Mouse (Mus musculus) ES-CJ7 (cell line): Measurements from ENCODE around the gene Hecw2.

ENCODE experiments used
- DNase-seq: peaks from one replicate; pipeline ENCODE4 v3.0.0; 2011; ENCODE audit warnings: low read depth, low spot score

Gene Hecw2

DNA sequence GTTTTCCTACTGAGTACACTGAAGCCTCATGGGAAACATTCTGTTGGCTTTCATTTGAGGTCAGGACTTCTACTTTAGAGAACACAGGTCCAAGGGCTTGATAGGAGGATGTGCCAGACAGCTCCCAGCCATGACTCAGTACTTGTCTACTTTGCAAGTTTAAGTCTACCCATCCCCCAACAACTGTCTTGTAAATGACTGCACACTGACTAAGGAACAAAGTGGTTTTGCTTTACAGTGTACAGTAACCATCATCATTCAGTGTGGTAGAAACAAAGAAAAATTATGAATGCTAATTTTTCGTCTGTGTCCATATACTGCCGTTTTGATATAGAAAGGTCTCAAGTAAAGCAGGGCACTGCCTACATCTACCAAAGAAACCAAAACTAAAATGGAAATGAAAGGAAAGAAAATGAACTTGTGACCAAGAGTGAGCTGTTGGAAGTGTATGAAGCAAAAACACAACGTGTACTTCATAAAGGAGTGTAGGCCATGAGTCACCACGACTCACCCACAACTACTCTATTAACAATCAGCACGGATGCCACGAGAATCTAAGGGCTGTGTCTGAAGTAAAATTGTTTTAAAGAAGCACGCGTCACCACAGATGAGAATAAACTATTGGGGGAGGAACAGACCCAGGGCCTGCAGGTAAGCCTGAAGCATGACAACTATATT lies 356.6 kb downstream of the Hecw2 start:
- peak; percentile 61 for DNase-seq

DNA sequence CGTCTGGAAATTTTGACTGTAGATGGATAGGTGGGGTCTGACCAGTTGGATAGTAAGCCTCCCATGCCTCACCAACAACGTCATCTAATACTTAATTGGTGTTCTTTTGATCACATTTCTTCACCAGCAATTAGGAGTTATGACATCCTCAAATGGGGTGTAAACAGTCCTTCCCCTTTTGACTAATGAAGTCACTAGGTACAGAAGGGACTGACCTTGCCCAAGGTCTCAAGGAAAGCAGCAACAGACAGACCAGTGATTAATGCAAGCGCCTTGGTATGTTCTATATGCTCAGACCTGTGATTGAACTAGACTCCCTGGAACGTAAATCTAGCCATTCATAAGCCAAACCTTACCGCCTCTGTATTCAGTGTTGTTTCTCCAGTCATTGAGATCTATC lies 364.7 kb downstream of the Hecw2 start:
- no peak for DNase-seq

DNA sequence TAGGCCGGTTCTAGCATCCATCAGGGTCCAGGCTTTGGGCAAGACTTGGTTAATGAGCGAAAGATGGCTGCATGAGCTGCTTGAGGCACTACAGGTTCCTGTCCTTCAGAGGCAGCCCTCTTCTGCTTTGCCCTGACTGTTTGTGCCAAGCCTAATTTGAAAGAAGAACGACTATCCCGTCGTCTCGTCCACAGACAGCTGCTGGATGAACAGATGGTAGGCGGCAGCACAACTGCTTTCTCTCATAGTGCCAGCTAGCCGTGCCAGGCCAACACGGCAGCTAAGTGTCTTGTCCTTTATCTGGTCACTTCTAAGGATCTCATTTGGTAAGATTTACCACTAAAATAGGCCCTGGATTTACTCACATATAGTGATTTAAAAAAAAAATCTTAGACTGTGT lies 365.9 kb downstream of the Hecw2 start:
- DNase-seq = no peak

DNA sequence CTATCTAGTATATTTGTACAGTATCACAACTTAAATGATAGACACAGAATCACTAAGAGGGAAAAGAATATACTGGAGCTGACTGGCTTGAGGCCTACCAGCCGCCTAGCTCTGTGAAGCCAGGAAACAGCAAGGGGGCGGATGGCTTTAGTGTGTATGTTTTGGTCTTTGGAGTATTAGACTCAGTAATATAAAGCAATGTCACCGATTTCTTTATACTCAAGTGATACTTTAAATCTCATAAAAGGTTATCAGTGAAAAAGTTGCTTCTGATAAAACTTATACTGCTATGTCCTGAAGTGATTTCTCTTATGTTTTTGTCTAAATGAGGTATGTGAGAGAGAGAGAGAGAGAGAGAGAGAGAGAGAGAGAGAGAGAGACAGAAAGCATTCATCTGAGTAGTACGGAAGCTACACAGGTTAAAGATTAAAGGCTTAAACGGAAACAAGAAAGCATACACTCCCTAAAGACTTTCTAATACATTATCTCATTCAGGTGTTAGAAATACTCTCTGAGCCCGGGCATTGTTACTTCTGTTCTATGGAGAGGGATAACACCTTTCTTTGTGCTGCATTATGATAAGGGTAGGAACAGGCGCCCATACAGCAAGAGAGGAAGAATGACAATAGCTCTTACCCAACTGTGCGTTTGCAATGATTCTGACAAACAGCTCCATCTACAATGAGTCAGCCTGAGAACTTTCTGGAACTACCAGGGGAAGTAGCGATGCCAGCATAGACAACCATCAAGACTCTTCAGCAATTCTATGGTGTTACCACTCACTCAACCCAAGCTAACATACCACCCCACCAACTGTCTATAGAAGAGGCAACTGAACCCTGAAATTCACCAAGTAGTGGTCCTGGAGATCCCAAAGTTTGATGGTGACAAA lies 370.3 kb downstream of the Hecw2 start:
- DNase-seq = no peak

DNA sequence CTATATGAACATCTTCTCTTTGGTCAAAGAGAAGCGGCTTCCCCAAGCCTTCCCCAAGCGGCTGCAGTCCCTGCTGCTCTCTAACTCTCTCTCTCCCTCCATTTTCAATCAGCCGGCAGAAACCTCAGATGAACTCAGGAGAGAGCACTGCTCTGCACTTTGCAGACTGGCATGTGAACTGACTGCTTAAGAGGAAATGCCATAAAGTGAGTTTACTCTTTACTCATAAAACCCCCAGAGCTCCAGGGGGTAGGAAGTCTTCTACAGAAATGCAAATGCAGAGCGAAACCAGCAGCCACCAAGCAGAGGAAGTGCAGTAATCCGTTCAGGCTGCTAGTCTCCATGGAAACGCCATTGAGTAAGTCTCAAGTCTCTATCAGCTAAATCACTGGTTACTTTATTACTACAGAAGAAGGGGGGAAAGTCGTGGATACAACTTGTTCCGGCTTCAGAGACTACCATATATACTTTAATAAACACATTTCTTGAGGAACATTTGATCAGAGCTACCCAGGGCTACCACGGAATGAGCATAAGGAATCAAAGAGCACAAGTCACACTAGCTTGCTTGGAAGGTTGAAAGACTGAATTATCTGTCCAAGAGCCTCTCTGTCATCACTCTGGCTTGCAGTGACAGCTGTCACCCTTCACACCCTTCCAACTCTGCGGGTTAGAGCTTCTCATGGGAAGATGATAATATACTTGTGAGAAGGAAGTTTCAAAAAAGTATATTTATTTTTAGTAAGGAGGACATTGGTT lies 371.1 kb downstream of the Hecw2 start:
- DNase-seq = peak; percentile 91

DNA sequence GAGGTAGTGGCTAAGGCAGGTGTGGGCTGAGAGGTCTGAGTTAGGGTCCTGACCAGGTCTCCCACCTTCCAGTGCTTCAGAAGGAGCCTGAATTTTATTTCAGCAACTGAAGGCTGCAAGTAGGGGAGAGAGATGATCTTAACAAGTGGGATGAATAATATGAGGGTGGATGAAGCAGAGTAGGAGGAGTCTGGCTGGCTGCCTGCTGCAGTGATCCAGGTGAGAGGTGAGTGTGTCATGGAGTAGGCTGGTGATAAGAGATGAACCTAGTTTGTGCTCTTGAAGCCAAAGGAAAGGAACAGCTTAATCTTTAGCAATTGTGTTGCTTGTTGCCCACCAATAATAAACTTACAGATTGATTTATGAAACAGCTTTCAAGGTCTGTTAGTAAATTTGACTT lies 373.0 kb downstream of the Hecw2 start:
- no peak for DNase-seq

DNA sequence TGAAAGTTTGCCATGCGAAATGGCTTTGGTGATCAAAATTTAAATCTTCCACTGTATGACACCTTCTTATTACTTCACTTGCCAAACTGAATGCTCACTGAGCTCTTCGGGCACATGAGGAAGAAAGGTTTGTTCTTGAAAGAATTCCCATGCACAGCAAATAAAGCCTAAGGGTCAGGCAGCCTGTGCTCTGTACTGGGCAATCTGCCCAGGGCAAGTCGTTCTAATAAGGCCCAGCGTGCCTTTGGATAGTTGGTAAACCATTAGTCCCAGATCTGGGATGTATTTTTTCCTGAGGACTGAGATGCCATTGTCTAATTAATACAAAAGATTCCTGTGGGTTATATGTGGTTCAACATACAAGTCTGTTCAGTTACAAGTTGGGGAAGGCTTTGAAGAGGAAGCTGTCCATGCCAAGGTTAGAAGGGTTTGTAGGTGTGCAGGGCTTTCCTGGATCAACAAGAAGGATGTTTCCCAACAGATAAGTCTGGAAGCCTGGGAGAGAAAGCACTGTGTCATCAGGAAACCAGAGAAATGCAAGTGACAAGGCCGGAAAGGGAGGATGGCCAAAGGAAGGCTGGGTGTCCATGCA lies 374.8 kb downstream of the Hecw2 start:
- DNase-seq = no peak

DNA sequence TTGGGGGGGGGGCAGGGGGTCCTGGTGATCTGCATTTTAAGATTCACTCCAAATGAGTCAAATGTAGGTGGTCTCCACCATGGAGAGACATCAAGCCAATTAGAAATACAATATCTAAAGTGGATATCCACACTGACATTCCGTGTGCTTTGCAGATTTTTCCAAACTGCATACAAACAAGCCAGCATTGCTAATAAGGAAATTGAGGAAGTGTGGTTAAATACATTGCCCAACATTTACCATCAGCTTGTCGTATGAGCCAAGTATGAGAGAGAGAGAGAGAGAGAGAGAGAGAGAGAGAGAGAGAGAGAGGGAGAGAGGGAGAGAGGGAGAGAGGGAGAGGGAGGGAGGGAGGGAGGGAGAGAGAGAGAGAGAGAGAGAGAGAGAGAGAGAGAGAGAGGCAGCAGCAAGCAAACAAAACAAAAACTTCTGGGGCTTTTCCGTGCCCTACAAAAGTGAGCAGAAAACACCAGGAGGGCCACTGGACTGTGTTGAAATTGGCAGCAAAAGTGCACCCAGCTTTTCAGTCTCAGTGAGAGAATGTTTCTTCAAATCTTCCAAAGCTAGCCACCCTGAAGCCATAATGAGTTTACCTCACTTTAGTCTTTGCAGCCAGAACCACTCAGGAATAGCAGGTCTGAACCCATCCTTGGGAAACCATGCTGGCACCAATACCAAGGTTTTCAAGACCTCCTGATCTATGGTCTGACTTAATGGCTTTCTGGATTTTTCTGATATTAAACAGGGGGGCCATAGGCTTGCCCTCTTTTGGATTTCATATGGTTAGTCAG lies 376.7 kb downstream of the Hecw2 start:
- DNase-seq = no peak

DNA sequence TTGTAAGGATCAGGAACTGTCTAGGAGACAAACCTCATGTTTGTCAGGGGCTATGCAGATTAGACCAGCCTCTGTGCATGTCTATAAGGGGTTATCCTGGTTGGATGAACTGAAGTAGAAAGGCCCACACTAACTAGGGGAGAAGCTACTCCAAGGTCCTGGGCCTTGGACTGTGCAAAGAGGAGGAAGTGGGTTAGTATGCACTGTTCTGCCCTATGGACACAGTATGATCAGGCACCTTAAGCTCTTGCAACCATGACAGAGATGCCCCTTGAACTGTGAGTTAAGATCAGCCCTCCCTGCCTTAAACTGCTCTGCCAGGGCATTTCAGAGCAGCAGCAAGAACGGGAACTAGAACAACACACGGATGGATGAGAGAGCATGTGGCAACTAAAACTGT lies 378.6 kb downstream of the Hecw2 start:
- no peak for DNase-seq

DNA sequence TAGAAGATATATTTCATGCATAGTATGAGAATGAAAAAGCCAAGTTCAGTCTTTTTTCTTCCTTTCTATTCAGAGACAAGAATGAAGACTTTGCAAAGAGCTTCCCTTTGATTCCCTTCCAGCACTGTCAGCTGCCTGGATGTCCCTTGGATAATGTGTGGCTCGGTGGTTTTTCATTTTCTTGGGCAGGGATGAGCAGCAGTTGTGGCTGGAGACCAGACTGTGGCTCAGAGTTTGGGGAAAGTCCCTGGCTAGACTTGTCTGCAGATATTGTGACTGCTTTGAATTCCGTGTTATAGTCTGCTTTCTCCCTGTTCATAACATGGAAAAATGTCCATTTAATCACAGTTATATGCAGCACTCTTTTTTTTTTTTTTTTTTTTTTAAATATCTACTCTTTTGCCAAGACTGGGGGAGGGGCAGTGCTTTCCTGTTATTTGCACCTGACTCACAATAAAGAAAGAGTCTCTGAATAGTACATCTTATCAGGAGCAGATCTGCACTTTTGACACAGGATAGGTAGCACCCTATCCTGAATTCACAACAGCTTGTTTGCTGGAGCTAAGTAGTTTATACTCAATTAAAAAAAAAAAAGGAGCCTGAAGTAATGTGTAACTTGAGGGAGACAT lies 380.8 kb downstream of the Hecw2 start:
- no peak for DNase-seq

DNA sequence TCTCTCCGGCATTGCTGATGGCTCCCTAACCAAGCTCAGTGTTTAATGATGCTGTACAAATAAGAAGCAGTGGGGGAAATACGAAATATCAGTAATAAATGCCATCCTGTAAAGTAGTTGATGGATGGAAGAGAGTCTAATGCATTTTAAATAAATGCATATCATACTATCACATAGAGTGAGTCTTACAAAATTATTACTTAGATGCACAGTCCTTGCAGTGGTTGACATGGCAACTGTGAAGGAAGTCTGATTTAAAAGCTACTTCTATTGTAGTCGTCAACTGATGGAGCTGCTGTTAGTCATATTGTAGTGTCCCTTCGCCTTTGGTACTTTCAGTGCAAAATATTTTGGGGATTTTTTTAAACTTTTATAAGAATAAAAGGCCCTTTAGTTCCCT lies 383.0 kb downstream of the Hecw2 start:
- DNase-seq = no peak

DNA sequence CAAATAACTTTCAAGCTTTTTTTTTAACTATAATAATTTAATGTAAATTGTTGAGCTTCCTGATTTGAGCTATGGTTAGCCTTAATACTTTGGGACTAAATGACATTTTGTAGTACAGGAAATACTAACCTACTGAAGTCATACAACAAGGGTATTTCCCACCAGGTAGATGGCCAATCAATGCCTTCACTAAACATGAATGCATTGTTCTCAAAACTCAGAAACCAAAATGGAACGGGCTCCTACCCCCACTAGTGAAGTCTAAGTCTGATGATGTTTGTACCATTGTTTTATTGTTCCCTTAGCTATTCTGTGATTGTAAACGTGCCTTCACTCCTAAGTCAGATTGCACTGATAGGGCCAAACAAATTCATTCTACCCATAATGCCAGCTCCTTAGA lies 386.7 kb downstream of the Hecw2 start:
- DNase-seq = no peak

DNA sequence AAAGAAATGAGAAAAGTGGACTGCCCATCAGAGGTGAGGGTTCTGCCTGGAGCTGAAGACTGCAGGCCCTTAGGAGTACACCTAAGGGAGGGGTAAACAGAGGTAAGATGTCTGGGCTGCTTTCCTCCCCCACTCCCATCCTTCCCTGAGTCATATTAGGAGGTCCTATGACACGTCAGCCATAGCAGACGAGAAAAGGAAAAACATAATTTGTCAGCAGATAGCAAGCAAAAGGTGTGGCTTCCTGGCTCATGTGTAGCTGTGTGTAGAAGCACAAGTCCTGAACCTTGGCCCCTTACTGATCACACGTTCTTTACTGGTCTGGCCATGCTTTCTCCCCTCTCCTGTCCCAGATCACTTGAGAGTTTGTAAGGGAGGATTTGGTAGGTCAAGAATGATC lies 397.2 kb downstream of the Hecw2 start:
- no peak for DNase-seq

DNA sequence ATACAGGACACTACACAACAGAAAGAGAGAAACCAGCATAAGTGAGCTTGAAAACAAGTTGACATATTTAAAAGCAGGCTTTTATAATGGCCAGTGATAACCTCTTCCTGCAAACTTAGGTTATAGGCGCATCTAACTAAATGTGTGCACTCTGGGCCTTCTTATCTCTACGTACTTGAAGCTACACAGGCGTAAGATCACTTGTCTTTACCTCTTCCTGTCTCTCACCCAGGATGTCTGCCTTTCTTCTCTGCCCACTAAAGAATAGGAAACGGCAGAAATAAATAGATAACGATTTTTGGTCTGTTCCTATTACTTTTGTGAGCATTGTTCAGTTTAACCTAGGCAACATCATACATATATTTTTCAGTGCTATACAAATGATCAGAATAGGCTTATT lies 397.9 kb downstream of the Hecw2 start:
- no peak for DNase-seq

DNA sequence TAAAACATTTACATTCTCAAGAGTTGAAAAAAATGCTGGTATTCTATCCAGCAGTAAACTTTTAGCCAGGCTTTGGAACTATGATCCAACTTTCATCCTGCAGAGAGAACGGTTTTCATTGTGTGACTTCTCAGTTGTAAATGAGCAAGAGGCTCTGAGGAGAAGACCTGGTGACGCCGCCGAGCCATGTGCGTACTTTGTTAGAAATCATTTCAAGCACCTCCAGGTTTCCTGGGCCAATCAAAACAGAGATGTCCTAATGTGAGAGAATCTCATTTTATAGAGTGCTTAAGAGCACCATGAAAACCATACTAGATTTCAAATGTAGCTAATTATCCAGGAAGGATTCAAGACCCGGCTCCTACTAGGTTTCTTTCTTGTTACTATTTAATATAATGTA lies 398.7 kb downstream of the Hecw2 start:
- DNase-seq = no peak

DNA sequence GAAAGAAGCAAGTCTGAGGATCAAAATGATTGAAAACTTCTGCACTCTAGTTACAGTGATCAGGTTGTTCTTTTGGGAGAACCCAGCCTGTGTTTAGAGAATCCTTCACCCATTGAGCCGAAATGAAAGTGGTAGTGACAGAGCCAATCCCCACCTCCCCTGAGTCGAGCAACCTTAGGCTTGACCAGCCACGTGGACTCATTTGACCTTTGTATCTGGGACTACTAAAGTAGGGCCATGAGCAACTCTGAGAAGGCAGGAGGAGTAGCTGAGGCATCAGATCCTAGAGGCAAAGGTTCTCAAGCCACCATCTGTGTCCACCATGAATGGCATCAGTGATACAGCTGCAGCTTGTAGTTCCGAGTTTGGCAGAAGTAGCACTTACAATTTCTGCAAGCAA lies 399.4 kb downstream of the Hecw2 start:
- DNase-seq = no peak

DNA sequence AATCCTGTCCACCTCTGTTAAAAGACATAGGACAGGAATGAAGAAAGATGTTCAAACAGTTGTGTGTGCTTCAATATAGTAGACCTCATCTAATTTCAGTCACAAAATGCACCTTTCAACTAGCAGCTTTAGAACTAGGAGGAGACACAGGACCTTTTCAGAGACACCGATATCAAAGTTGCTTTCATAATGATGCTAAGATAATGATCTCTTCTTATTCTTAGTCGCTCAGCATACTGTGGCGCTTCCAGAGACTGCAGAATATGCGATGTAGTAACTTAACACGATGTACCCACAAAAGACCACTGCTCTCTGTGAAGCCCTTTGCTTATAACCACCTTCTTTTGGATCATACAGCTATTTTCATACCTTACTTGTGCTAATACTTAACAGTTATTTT lies 399.9 kb downstream of the Hecw2 start:
- no peak for DNase-seq

DNA sequence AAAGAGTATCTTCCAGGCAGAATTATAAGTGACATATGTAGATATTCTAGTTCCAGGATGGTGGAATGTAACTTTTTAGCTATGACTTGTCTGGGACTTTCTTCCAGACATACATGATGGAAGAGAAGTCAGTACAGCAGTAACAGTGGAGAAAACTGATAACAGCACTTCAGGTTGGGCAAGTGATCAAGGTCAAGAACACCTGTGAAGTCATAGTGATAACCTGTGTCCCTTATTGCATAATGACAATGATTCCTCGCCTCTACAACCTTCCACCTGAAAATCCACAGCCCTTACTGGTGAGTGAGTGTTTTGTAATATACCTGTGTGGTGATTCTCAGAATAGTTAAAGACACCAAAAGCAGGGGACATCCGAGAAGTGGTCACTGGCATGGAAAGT lies 400.7 kb downstream of the Hecw2 start:
- DNase-seq = no peak

DNA sequence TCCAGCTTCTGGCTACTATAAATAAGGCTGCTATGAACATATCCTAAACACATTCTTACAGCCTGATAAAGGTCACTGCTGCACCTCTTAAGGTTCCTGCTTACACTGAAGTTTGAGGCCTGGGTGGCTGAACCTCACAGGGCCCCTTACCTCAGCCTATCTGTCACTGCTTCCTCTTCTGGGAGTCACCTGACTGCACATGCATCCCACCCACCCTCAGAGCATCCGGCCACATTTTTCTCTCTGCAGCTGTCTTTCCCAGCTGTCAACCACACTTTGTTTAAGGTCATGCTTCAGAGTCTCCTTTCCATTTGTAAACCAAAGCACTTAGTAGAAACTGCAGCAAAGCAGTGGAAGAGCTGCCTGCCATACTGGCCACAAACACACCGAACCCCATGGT lies 403.6 kb downstream of the Hecw2 start:
- no peak for DNase-seq

DNA sequence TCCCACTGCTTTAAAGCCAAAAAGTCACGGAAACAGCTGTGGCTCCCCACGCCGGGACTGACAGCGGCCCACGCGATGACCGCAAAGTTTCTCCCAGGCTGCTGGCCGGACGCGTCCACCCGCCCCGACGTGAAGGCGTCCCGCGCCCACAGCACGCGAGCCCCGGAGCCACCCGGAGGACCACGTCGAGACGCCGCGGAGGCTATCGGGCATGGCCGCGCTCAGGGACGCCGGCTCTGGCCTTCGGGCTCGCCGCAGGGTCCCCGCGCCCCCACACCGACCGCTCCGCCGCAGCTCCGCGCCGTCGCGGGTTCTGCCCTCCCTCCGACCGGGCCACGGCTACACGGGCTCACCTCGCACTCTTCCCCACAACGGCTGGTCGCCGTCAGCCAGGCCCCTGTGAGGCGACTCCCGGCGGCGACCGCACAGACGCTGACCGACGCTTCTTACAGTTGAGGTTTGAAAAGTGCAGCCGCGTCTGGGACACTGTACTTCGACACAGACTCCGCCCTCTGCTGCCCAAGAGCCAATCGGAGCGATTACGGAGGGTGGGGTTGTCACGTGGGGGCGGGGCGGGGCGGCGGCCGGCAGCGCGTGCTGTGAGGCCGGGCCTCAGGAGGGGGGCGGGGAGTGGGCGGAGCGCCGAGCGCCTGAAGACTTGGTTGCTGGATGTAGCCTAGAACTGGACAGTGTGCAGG lies 410.1 kb downstream of the Hecw2 start, which contains the start of gene Stk17b:
Gene Stk17b, minus strand, starts transcription at position 504 of the 698 bp plus-strand sequence.
- DNase-seq = peak; percentile 97
